Mouse (Mus musculus): ENCODE results near the gene Paqr5. TPM values are rescaled to one million over a fixed set of nuclear protein-coding genes. Genes with fewer than 3 reads are reported as not detected.

Paqr5 gene
- polyA plus RNA-seq, 1 experiment from 2014 or later: 0.44 TPM

GRCm38 (mm10) chr9:61933333-61933732 is 93.3 kb downstream of the Paqr5 start:
- ChIA-PET CTCF (no interaction called here), POLR2A (no interaction called here)
- DNase-seq (ENCODE audit: low read depth, low spot score): no peak
- no peak for ATAC-seq
- no peaks in the 10 kb centered on the region for H3K27me3 ChIP-seq
- no peak for TF ChIP-seq CTCF (IDR thresholded peaks at IDR 0.05)
- in situ Hi-C loops (cut with MboI; ENCODE audit: low pct_unique_long_range_greater_than_20kb): no loop called here

- DNase-seq (ENCODE audit: low read depth, low spot score): no peak
- in situ Hi-C loops (cut with MboI; ENCODE audit: low pct_unique_long_range_greater_than_20kb): no loop called here
- ChIA-PET CTCF (no interaction called here), POLR2A (no interaction called here)
- H3K27me3 ChIP-seq: no peaks in the 10 kb centered on the region
- no peak for TF ChIP-seq CTCF (IDR thresholded peaks at IDR 0.05)
- no peak for ATAC-seq
Measured at GRCm38 (mm10) chr9:61932009-61932408, 94.6 kb downstream of the Paqr5 start.

- ChIA-PET POLR2A (no interaction called here), CTCF (interaction anchor here (1.8 kb wide), 1 partner anchor 10 kb away, joined by 5 read pairs; no protein-coding TSS in a partner anchor)
- H3K27me3 ChIP-seq: no peaks in the 10 kb centered on the region
- in situ Hi-C loops (cut with MboI; ENCODE audit: low pct_unique_long_range_greater_than_20kb): no loop called here
- DNase-seq (ENCODE audit: low read depth, low spot score): no peak
- TF ChIP-seq CTCF (IDR thresholded peaks at IDR 0.05): no peak
- no peak for ATAC-seq
Measured at GRCm38 (mm10) chr9:61925086-61925660, 101.5 kb downstream of the Paqr5 start.

GRCm38 (mm10) chr9:61920331-61920730 is 106.3 kb downstream of the Paqr5 start:
- no peak for DNase-seq (ENCODE audit: low read depth, low spot score)
- no peak for TF ChIP-seq CTCF (IDR thresholded peaks at IDR 0.05)
- ChIA-PET CTCF (interaction anchor here (0.7 to 1.4 kb wide), 3 partner anchors 10 to 17 kb away, joined by 3 read pairs; no protein-coding TSS in a partner anchor), POLR2A (interaction anchor here (0.6 kb wide), 1 partner anchor 898 kb away, joined by 3 read pairs; no protein-coding TSS in a partner anchor)
- no peak for ATAC-seq
- in situ Hi-C loops (cut with MboI; ENCODE audit: low pct_unique_long_range_greater_than_20kb): no loop called here
- no peaks in the 10 kb centered on the region for H3K27me3 ChIP-seq

GRCm38 (mm10) chr9:61919464-61919863 is 107.2 kb downstream of the Paqr5 start:
- in situ Hi-C loops (cut with MboI; ENCODE audit: low pct_unique_long_range_greater_than_20kb): no loop called here
- DNase-seq (ENCODE audit: low read depth, low spot score): no peak
- ChIA-PET CTCF (no interaction called here), POLR2A (no interaction called here)
- no peaks in the 10 kb centered on the region for H3K27me3 ChIP-seq
- ATAC-seq: no peak
- no peak for TF ChIP-seq CTCF (IDR thresholded peaks at IDR 0.05)

GRCm38 (mm10) chr9:61917436-61917835 is 109.2 kb downstream of the Paqr5 start:
- ChIA-PET CTCF (no interaction called here), POLR2A (no interaction called here)
- no peaks in the 10 kb centered on the region for H3K27me3 ChIP-seq
- ATAC-seq (no peak), DNase-seq (ENCODE audit: low read depth, low spot score) (no peak)
- no peak for TF ChIP-seq CTCF (IDR thresholded peaks at IDR 0.05)
- in situ Hi-C loops (cut with MboI; ENCODE audit: low pct_unique_long_range_greater_than_20kb): no loop called here

- ATAC-seq (no peak), DNase-seq (ENCODE audit: low read depth, low spot score) (no peak)
- TF ChIP-seq CTCF (IDR thresholded peaks at IDR 0.05): no peak
- no peaks in the 10 kb centered on the region for H3K27me3 ChIP-seq
- ChIA-PET POLR2A (no interaction called here), CTCF (no interaction called here)
- in situ Hi-C loops (cut with MboI; ENCODE audit: low pct_unique_long_range_greater_than_20kb): no loop called here
Measured at GRCm38 (mm10) chr9:61916986-61917385, 109.7 kb downstream of the Paqr5 start.

GRCm38 (mm10) chr9:61915393-61916005 is 111.2 kb downstream of the Paqr5 start:
- no peaks in the 10 kb centered on the region for H3K27me3 ChIP-seq
- no peak for ATAC-seq
- CTCF ChIA-PET: interaction anchor here (0.7 to 1.1 kb wide), 3 partner anchors 9 to 1057 kb away, joined by 3 to 5 read pairs (median 3); no protein-coding TSS in a partner anchor
- TF ChIP-seq CTCF (IDR thresholded peaks at IDR 0.05): no peak
- in situ Hi-C loops (cut with MboI; ENCODE audit: low pct_unique_long_range_greater_than_20kb): no loop called here
- DNase-seq (ENCODE audit: low read depth, low spot score): no peak
- POLR2A ChIA-PET: interaction anchor here (1.4 kb wide), 1 partner anchor 21 kb away, joined by 4 read pairs; no protein-coding TSS in a partner anchor

GRCm38 (mm10) chr9:61914917-61915300 is 111.7 kb downstream of the Paqr5 start:
- TF ChIP-seq CTCF (IDR thresholded peaks at IDR 0.05): no peak
- in situ Hi-C loops (cut with MboI; ENCODE audit: low pct_unique_long_range_greater_than_20kb): no loop called here
- DNase-seq (ENCODE audit: low read depth, low spot score) (no peak), ATAC-seq (no peak)
- CTCF ChIA-PET: interaction anchor here (1.1 kb wide), 1 partner anchor 10 kb away, joined by 5 read pairs; no protein-coding TSS in a partner anchor
- POLR2A ChIA-PET: interaction anchor here (1.1 to 1.4 kb wide), 3 partner anchors 15 to 26 kb away, joined by 3 to 4 read pairs (median 3); no protein-coding TSS in a partner anchor
- no peaks in the 10 kb centered on the region for H3K27me3 ChIP-seq

- in situ Hi-C loops (cut with MboI; ENCODE audit: low pct_unique_long_range_greater_than_20kb): no loop called here
Measured at GRCm38 (mm10) chr9:61914203-61914916, 112.3 kb downstream of the Paqr5 start, which contains the start of gene Rplp1. Rplp1 (minus strand) TSS chr9:61914542.

More at GRCm38 (mm10) chr9:61914203-61914916, 112.3 kb downstream of the Paqr5 start, which contains the start of gene Rplp1:
- CTCF ChIA-PET: interaction anchor here (1.1 to 1.4 kb wide), 2 partner anchors 10 kb away, joined by 4 to 5 read pairs; no protein-coding TSS in a partner anchor
- POLR2A ChIA-PET: interaction anchor here (1.1 to 1.7 kb wide), 4 partner anchors 10 to 32 kb away, joined by 3 to 4 read pairs (median 4); partner anchors contain the start of gene Kif23
- peak; percentile 81 for ATAC-seq
- no peaks in the 10 kb centered on the region for H3K27me3 ChIP-seq
- TF ChIP-seq CTCF (IDR thresholded peaks at IDR 0.05): no peak
- peak; percentile 83 for DNase-seq (ENCODE audit: low read depth, low spot score)
